Mouse (Mus musculus): ENCODE measurements around the gene Eml3.

- peak; percentile 15; the same call in 1 of the 2 replicates for TF ChIP-seq POLR2A (IDR thresholded peaks at IDR 0.05; ENCODE audit: control insufficient read depth, low read depth, low read length)
- TF ChIP-seq CTCF (IDR thresholded peaks at IDR 0.05; ENCODE audit: control insufficient read depth, insufficient read depth, insufficient replicate concordance, low read depth, low read length): no peak
These were observed at the start of gene Eml3, which contains the start of gene Rom1 for GRCm38 (mm10) chr19:8929224-8930088.
